16 mouse cellular contexts compared by ENCODE assay signal in the genomic region with DNA sequence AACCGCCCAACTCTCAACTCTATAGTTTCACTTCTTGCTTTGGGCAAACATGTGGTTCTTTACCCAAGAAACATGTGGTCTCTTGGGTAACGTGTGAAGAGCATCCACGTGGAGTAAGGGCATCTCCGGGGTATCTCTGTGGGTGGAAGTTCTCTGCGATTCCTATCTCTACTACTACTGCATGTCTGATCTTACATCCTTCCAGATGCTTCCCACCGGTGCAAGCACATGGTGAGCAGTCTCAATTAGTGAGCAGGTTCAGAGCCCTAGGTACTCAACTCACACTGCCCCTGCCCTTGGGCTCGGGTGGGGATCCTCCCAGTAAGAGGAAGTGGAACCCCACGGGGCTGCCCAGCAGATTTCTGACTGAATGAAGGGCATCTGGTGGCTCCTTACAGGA. TPM values are rescaled to one million over a fixed set of nuclear protein-coding genes. Genes with fewer than 3 reads are reported as not detected.
A peak's percentile ranks its signal among the peaks of the same experiment; 100 is the strongest.
DNase-seq lines count a peak whose midpoint lies in the region; ATAC-seq and TF ChIP-seq lines count a peak whose summit lies in the region.
"Had no signal": no experiment of that assay in that cellular context is flagged by ENCODE, and none has a peak within 500 bp of the region (broad histone marks: within the 10 kb centered on the region; RNA-seq: fewer than 3 reads in every experiment).

No protein-coding gene starts in this region.

- H3K4me2 ChIP-seq in heart, embryonic 11.5 days, result peak overlapping the region; percentile 49; the same call in 1 of the 2 replicates
- peak overlapping the region; percentile 28; the same call in 1 of the 2 replicates for H3K4me2 ChIP-seq in liver, embryonic 13.5 days
- H3K4me2 ChIP-seq in limb, embryonic 14.5 days (replicated peaks; ENCODE audit: low read depth, low read length, severe bottlenecking), result peak overlapping the region; percentile 29; the same call in 1 of the 2 replicates

- peaks cover 3% of the 10 kb centered on the region; the same call in 1 of the 2 replicates for H3K27me3 ChIP-seq in heart, embryonic 11.5 days (ENCODE audit: control insufficient read depth, insufficient read depth, low read length)
- H3K27me3 ChIP-seq in liver, embryonic 13.5 days, result peaks cover 26% of the 10 kb centered on the region
- no peaks in the 10 kb centered on the region for H3K27me3 ChIP-seq in limb, embryonic 14.5 days (ENCODE audit: control insufficient read depth, insufficient read depth, low read length)
- H3K27me3 ChIP-seq: embryonic facial prominence, embryonic 15.5 days; lung, embryonic 15.5 days had no signal

- DNase-seq in heart, adult 9 months (ENCODE audit: low spot score in 2 of 2), result no peak
- no peak for DNase-seq in liver, embryonic 13.5 days
- DNase-seq in liver, result no peak
- DNase-seq in B cell, adult 2 months, result peak; percentile 57 to 59
- no peak for DNase-seq in limb, embryonic 14.5 days (ENCODE audit: low spot score)
- no peak for DNase-seq in thymus, postnatal 10 days (ENCODE audit: low spot score in 2 of 2)
- DNase-seq in urinary bladder, postnatal 25 days (ENCODE audit: low spot score), result no peak
- DNase-seq: adrenal gland, postnatal 14 days; cerebellum, adult 18-20 months; kidney, postnatal 4 days; thymus, postnatal 4 days had no signal

- ATAC-seq in heart, embryonic 11.5 days (replicated peaks; ENCODE audit: insufficient number of reproducible peaks, low FRiP score, low TSS enrichment), result no peak
- ATAC-seq in liver, embryonic 13.5 days (ENCODE audit: low read depth), result no peak
- ATAC-seq in limb, embryonic 14.5 days (ENCODE audit: low FRiP score, low read depth), result no peak
- ATAC-seq: Patski had no signal

- H3K9me3 ChIP-seq in heart, embryonic 11.5 days (replicated peaks; ENCODE audit: control insufficient read depth, low read length), result no peaks in the 10 kb centered on the region
- H3K9me3 ChIP-seq in liver, embryonic 13.5 days (replicated peaks), result no peaks in the 10 kb centered on the region
- H3K9me3 ChIP-seq in limb, embryonic 14.5 days (ENCODE audit: control insufficient read depth, low read length), result no peaks in the 10 kb centered on the region
- H3K9me3 ChIP-seq: embryonic facial prominence, embryonic 15.5 days; lung, embryonic 15.5 days had no signal

- no peak for TF ChIP-seq POLR2A in limb, embryonic 14.5 days (IDR thresholded peaks at IDR 0.05; ENCODE audit: borderline replicate concordance, extremely low read depth, insufficient read depth, insufficient read length)

- H3K9ac ChIP-seq in heart, embryonic 11.5 days (ENCODE audit: low read depth, low read length), result no peak overlapping the region
- H3K9ac ChIP-seq in liver, embryonic 13.5 days, result no peak overlapping the region
- no peak overlapping the region for H3K9ac ChIP-seq in limb, embryonic 14.5 days (ENCODE audit: low read depth, low read length, severe bottlenecking)
- H3K9ac ChIP-seq: embryonic facial prominence, embryonic 15.5 days; lung, embryonic 15.5 days had no signal

- no peak overlapping the region for H3K27ac ChIP-seq in heart, embryonic 11.5 days (ENCODE audit: low read depth, low read length)
- H3K27ac ChIP-seq in liver, embryonic 13.5 days, result no peak overlapping the region
- no peak overlapping the region for H3K27ac ChIP-seq in limb, embryonic 14.5 days (replicated peaks; ENCODE audit: low read depth, low read length)
- H3K27ac ChIP-seq: embryonic facial prominence, embryonic 15.5 days; left cerebral cortex, adult 2 months; lung, embryonic 15.5 days had no signal

- H3K36me3 ChIP-seq in heart, embryonic 11.5 days (ENCODE audit: control insufficient read depth, insufficient read depth, low read length), result no peaks in the 10 kb centered on the region
- H3K36me3 ChIP-seq in liver, embryonic 13.5 days, result no peaks in the 10 kb centered on the region
- H3K36me3 ChIP-seq in limb, embryonic 14.5 days (ENCODE audit: control insufficient read depth, insufficient read depth, low read length), result no peaks in the 10 kb centered on the region
- H3K36me3 ChIP-seq: embryonic facial prominence, embryonic 15.5 days; lung, embryonic 15.5 days had no signal

- 84% methylated on average over 8 of the region's 8 CpGs for WGBS in heart, embryonic 11.5 days (ENCODE audit: insufficient replicate concordance)
- WGBS in liver, embryonic 13.5 days (ENCODE audit: insufficient replicate concordance), result 57% methylated on average over 8 of the region's 8 CpGs
- 86% methylated on average over 8 of the region's 8 CpGs for WGBS in limb, embryonic 14.5 days

- 0 out of 2 replicates have a peak, but pooled peaks cover 7% of the 10 kb centered on the region for H3K4me1 ChIP-seq in heart, embryonic 11.5 days (ENCODE audit: control insufficient read depth, insufficient read depth, low read length)
- peaks cover under 1% of the 10 kb centered on the region; the same call in 1 of the 2 replicates for H3K4me1 ChIP-seq in liver, embryonic 13.5 days (replicated peaks)
- H3K4me1 ChIP-seq in limb, embryonic 14.5 days (ENCODE audit: control insufficient read depth, insufficient read depth, low read length), result peaks cover 1% of the 10 kb centered on the region; the same call in 1 of the 2 replicates

- no peak overlapping the region for H3K4me3 ChIP-seq in heart, embryonic 11.5 days (ENCODE audit: low read depth, low read length)
- no peak overlapping the region; the same call in 1 of the 2 replicates for H3K4me3 ChIP-seq in liver, embryonic 13.5 days (replicated peaks)
- H3K4me3 ChIP-seq in limb, embryonic 14.5 days (replicated peaks; ENCODE audit: low read length), result 0 out of 2 replicates have a peak overlapping the region, but pooled peaks have one; percentile 15
- H3K4me3 ChIP-seq: left cerebral cortex, adult 2 months had no signal

RNA-seq across cellular contexts. Expression of a gene that starts 0.4 kb away (rescaled TPM):
- polyA plus RNA-seq in heart, embryonic 11.5 days (2014; fragmentation: Nextera tagmentation; extraction: Ambion mirVana), result 3.1 and 3.4 TPM in 2 replicates
- polyA plus RNA-seq in liver, embryonic 13.5 days (2015; fragmentation: Nextera tagmentation; extraction: Ambion mirVana), result 1.0 and 2.0 TPM in 2 replicates
- polyA plus RNA-seq in limb, embryonic 14.5 days (2012; rRNA removed), result 2.5 and 5.3 TPM in 2 replicates
- 2.2 and 2.8 TPM in 2 replicates for polyA plus RNA-seq in limb, embryonic 14.5 days (2014; fragmentation: Nextera tagmentation; extraction: Ambion mirVana)

Comparison
In these comparisons a context has a peak if more than half of its experiments do, and no peak if none do; other contexts are left out.
1. DNase-seq: peak in B cell, adult 2 months (2 of 2); none in heart, adult 9 months (0 of 2), liver, embryonic 13.5 days (single experiment), liver (single experiment), limb, embryonic 14.5 days (single experiment), thymus, postnatal 10 days (0 of 2) and urinary bladder, postnatal 25 days (single experiment).
2. Peak in every context shown above with its lines, with median percentiles within 50 percentile points of each other: H3K4me2 ChIP-seq.